8 mouse cellular contexts compared by ENCODE assay signal in genomic region chr2:102052951-102053660, GRCm38 (mm10).
DNase-seq lines count a peak whose midpoint lies in the region; ATAC-seq and TF ChIP-seq lines count a peak whose summit lies in the region.

No protein-coding gene starts in this region.

- no peaks in the 10 kb centered on the region for H3K27me3 ChIP-seq in kidney, embryonic 15.5 days
- no peaks in the 10 kb centered on the region for H3K27me3 ChIP-seq in forebrain, postnatal 0 days (ENCODE audit: insufficient read depth, low read length)
- no peaks in the 10 kb centered on the region for H3K27me3 ChIP-seq in limb, embryonic 10.5 days (ENCODE audit: low read depth, poor library complexity, severe bottlenecking)

- H3K27ac ChIP-seq in kidney, embryonic 15.5 days, result no peak overlapping the region
- peak overlapping the region; percentile 54 for H3K27ac ChIP-seq in forebrain, postnatal 0 days (ENCODE audit: low read depth, low read length)
- peak overlapping the region; percentile 94 for H3K27ac ChIP-seq in olfactory bulb, adult 2 months (ENCODE audit: insufficient read depth, low read depth, low read length)
- H3K27ac ChIP-seq in limb, embryonic 10.5 days, result no peak overlapping the region

- TF ChIP-seq POLR2A in olfactory bulb, adult 2 months (IDR thresholded peaks at IDR 0.05; ENCODE audit: insufficient read depth, low read depth, low read length), result no peak; the same call in 1 of the 2 replicates

- no peak for TF ChIP-seq CTCF in forebrain, postnatal 0 days (IDR thresholded peaks at IDR 0.05; ENCODE audit: low read depth)
- TF ChIP-seq CTCF in olfactory bulb, adult 2 months (IDR thresholded peaks at IDR 0.05; ENCODE audit: insufficient read depth, low read depth, low read length), result no peak

- 76% methylated on average over 10 of the region's 10 CpGs for WGBS in kidney, embryonic 15.5 days
- 51% methylated on average over 10 of the region's 10 CpGs for WGBS in forebrain, postnatal 0 days
- WGBS in olfactory bulb, adult 2 months, result 27% methylated on average over 10 of the region's 10 CpGs
- 88% methylated on average over 10 of the region's 10 CpGs for WGBS in limb, embryonic 10.5 days

- H3K4me3 ChIP-seq in kidney, embryonic 15.5 days (replicated peaks), result no peak overlapping the region
- H3K4me3 ChIP-seq in forebrain, postnatal 0 days (ENCODE audit: low read depth, low read length), result no peak overlapping the region
- peak overlapping the region; percentile 26 for H3K4me3 ChIP-seq in olfactory bulb, adult 2 months (ENCODE audit: insufficient read depth, low read depth, low read length)
- no peak overlapping the region for H3K4me3 ChIP-seq in limb, embryonic 10.5 days

- DNase-seq in kidney, postnatal 14 days, result peak; percentile 28
- DNase-seq in adrenal gland, postnatal 14 days, result peak; percentile 80
- peak; percentile 82 for DNase-seq in forebrain, postnatal 0 days
- DNase-seq in layer of hippocampus, adult 8-10 months (ENCODE audit: low spot score in 2 of 2), result peak; percentile 64 to 66
- DNase-seq in yolk sac, embryonic 10.5 days (ENCODE audit: low spot score), result no peak
- DNase-seq in limb, embryonic 10.5 days (ENCODE audit: low spot score), result no peak

- peaks cover 6% of the 10 kb centered on the region; the same call in 1 of the 2 replicates for H3K36me3 ChIP-seq in kidney, embryonic 15.5 days
- no peaks in the 10 kb centered on the region for H3K36me3 ChIP-seq in forebrain, postnatal 0 days (ENCODE audit: insufficient read depth)
- peaks cover 52% of the 10 kb centered on the region for H3K36me3 ChIP-seq in limb, embryonic 10.5 days

- H3K4me1 ChIP-seq in kidney, embryonic 15.5 days, result peaks cover 13% of the 10 kb centered on the region; the same call in 1 of the 2 replicates
- H3K4me1 ChIP-seq in forebrain, postnatal 0 days (ENCODE audit: insufficient read depth), result peaks cover 22% of the 10 kb centered on the region
- H3K4me1 ChIP-seq in olfactory bulb, adult 2 months (ENCODE audit: control insufficient read depth, insufficient read depth, low read length), result peaks cover 35% of the 10 kb centered on the region
- peaks cover 17% of the 10 kb centered on the region; the same call in 1 of the 2 replicates for H3K4me1 ChIP-seq in limb, embryonic 10.5 days

- no peak for ATAC-seq in kidney, embryonic 15.5 days (replicated peaks; ENCODE audit: low FRiP score)
- peak; percentile 83 for ATAC-seq in forebrain, postnatal 0 days

- no peaks in the 10 kb centered on the region for H3K9me3 ChIP-seq in kidney, embryonic 15.5 days (replicated peaks)
- no peaks in the 10 kb centered on the region for H3K9me3 ChIP-seq in forebrain, postnatal 0 days (ENCODE audit: low read length)
- no peaks in the 10 kb centered on the region for H3K9me3 ChIP-seq in limb, embryonic 10.5 days (replicated peaks)

- H3K4me2 ChIP-seq in kidney, embryonic 15.5 days, result no peak overlapping the region
- H3K4me2 ChIP-seq in forebrain, postnatal 0 days (ENCODE audit: low read depth), result peak overlapping the region; percentile 15; the same call in 1 of the 2 replicates

- no peak overlapping the region for H3K9ac ChIP-seq in kidney, embryonic 15.5 days
- H3K9ac ChIP-seq in forebrain, postnatal 0 days, result no peak overlapping the region

Comparison
In these comparisons a context has a peak if more than half of its experiments do, and no peak if none do; other contexts are left out.
1. DNase-seq: peak in kidney, postnatal 14 days (single experiment), adrenal gland, postnatal 14 days (single experiment), forebrain, postnatal 0 days (single experiment) and layer of hippocampus, adult 8-10 months (2 of 2); none in yolk sac, embryonic 10.5 days (single experiment) and limb, embryonic 10.5 days (single experiment).
2. H3K27ac ChIP-seq: peak in forebrain, postnatal 0 days (single experiment) and olfactory bulb, adult 2 months (single experiment); none in kidney, embryonic 15.5 days (single experiment) and limb, embryonic 10.5 days (single experiment).